Mouse (Mus musculus) forebrain, embryonic 15.5 days (tissue): Measurements from ENCODE around the gene Slc16a6. TPM values are rescaled to one million over a fixed set of nuclear protein-coding genes. Genes with fewer than 3 reads are reported as not detected.

Experiments used
- ATAC-seq: fragments of 200-750 bp; cut with Nextera tagmentation; replicated peaks from 2 replicates; pipeline ENCODE4 v1.8.0; 2017; ENCODE audit warnings: mild to moderate bottlenecking, moderate TSS enrichment, moderate library complexity
- H3K27ac ChIP-seq: fragments of 300-500 bp; sonication (generic); replicated peaks from 2 replicates; pipeline ENCODE4 v1.5.1; 2015; ENCODE audit warnings: mild to moderate bottlenecking, inconsistent platforms
- H3K27me3 ChIP-seq: fragments of 300-500 bp; sonication (generic); 2 replicates; pipeline ENCODE4 v1.6.1; 2015; ENCODE audit warnings: inconsistent platforms
- H3K36me3 ChIP-seq: fragments of 300-500 bp; sonication (generic); 2 replicates; pipeline ENCODE4 v1.6.1; 2015; ENCODE audit warnings: mild to moderate bottlenecking, inconsistent platforms
- H3K4me1 ChIP-seq: fragments of 300-500 bp; sonication (generic); 2 replicates; pipeline ENCODE4 v1.6.1; 2015; ENCODE audit warnings: inconsistent platforms
- H3K4me2 ChIP-seq: fragments of 300-500 bp; sonication (generic); replicated peaks from 2 replicates; pipeline ENCODE4 v1.6.1; 2015; ENCODE audit warnings: mild to moderate bottlenecking, inconsistent platforms
- H3K4me3 ChIP-seq: fragments of 300-500 bp; sonication (generic); 2 replicates; pipeline ENCODE4 v1.5.1; 2015; ENCODE audit warnings: mild to moderate bottlenecking, inconsistent platforms
- H3K9ac ChIP-seq: fragments of 300-500 bp; sonication (generic); replicated peaks from 2 replicates; pipeline ENCODE4 v1.6.1; 2015; ENCODE audit warnings: mild to moderate bottlenecking, inconsistent platforms
- H3K9me3 ChIP-seq: fragments of 300-500 bp; sonication (generic); 2 replicates; pipeline ENCODE4 v1.6.1; 2016; ENCODE audit warnings: inconsistent platforms
- WGBS: fragments of 180-500 bp; shearing (Covaris S2); methylation state at CpG from one replicate; pipeline ENCODE4 v1.1.7; 2015; ENCODE audit warnings: mixed read lengths; 5-methylcytosine and 5-hydroxymethylcytosine counted together
- polyA plus RNA-seq: library from polyadenylated mRNA; unstranded; fragments of >200 nt; fragmentation: Nextera tagmentation; extraction: Ambion mirVana; gene quantifications from 2 replicates; pipeline ENCODE4 v1.2.1, GENCODE M21; 2015

Slc16a6 gene
- polyA plus RNA-seq, 1 experiment from 2014 or later, result 5.1 TPM

GRCm38 (mm10) chr11:109440641-109441040 lies 32.8 kb downstream of the Slc16a6 start:
- Histone ChIP-seq H3K9ac (peak overlapping the region; percentile 43; the same call in 1 of the 2 replicates), H3K36me3 (peaks cover 25% of the 10 kb centered on the region), H3K27ac (no peak overlapping the region), H3K4me1 (peaks cover 12% of the 10 kb centered on the region), H3K4me2 (peak overlapping the region; percentile 53; the same call in 1 of the 2 replicates), H3K9me3 (no peaks in the 10 kb centered on the region), H3K27me3 (no peaks in the 10 kb centered on the region), H3K4me3 (no peak overlapping the region)
- WGBS, result 64% methylated on average over 4 of the region's 4 CpGs
- no peak for ATAC-seq

GRCm38 (mm10) chr11:109439829-109440340 lies 33.5 kb downstream of the Slc16a6 start:
- H3K27ac ChIP-seq, result no peak overlapping the region
- peaks cover 12% of the 10 kb centered on the region for H3K4me1 ChIP-seq
- H3K4me2 ChIP-seq, result peak overlapping the region; percentile 53
- 1% methylated on average over 32 of the region's 32 CpGs for WGBS
- ATAC-seq, result peak; percentile 64; the same call in 1 of the 2 replicates
- H3K36me3 ChIP-seq, result peaks cover 33% of the 10 kb centered on the region
- no peaks in the 10 kb centered on the region for H3K9me3 ChIP-seq
- peak overlapping the region; percentile 43 for H3K9ac ChIP-seq
- no peaks in the 10 kb centered on the region for H3K27me3 ChIP-seq
- peak overlapping the region; percentile 42 for H3K4me3 ChIP-seq

GRCm38 (mm10) chr11:109439209-109439608 lies 34.2 kb downstream of the Slc16a6 start:
- 23% methylated on average over 5 of the region's 5 CpGs for WGBS
- peaks cover 39% of the 10 kb centered on the region for H3K36me3 ChIP-seq
- ATAC-seq, result 0 out of 2 replicates have a peak, but pooled peaks have one; percentile 53
- no peaks in the 10 kb centered on the region for H3K27me3 ChIP-seq
- no peak overlapping the region for H3K4me3 ChIP-seq
- no peak overlapping the region for H3K9ac ChIP-seq
- peaks cover 12% of the 10 kb centered on the region for H3K4me1 ChIP-seq
- no peaks in the 10 kb centered on the region for H3K9me3 ChIP-seq
- H3K4me2 ChIP-seq, result peak overlapping the region; percentile 53; the same call in 1 of the 2 replicates
- no peak overlapping the region for H3K27ac ChIP-seq

GRCm38 (mm10) chr11:109436889-109437288 lies 36.5 kb downstream of the Slc16a6 start:
- Histone ChIP-seq H3K9ac (no peak overlapping the region), H3K36me3 (peaks cover 45% of the 10 kb centered on the region), H3K27ac (no peak overlapping the region), H3K4me3 (no peak overlapping the region), H3K4me1 (peaks cover 12% of the 10 kb centered on the region), H3K27me3 (no peaks in the 10 kb centered on the region), H3K9me3 (no peaks in the 10 kb centered on the region), H3K4me2 (no peak overlapping the region)
- WGBS, result 73% methylated on average over 7 of the region's 8 CpGs
- ATAC-seq, result no peak

GRCm38 (mm10) chr11:109434233-109434798 lies 39.1 kb downstream of the Slc16a6 start:
- H3K9me3 ChIP-seq, result no peaks in the 10 kb centered on the region
- ATAC-seq, result no peak
- 95% methylated on average over 16 of the region's 16 CpGs for WGBS
- H3K27ac ChIP-seq, result no peak overlapping the region
- no peaks in the 10 kb centered on the region for H3K27me3 ChIP-seq
- no peak overlapping the region for H3K4me2 ChIP-seq
- no peak overlapping the region for H3K9ac ChIP-seq
- H3K4me3 ChIP-seq, result no peak overlapping the region
- H3K4me1 ChIP-seq, result peaks cover 6% of the 10 kb centered on the region
- peaks cover 65% of the 10 kb centered on the region for H3K36me3 ChIP-seq

- Histone ChIP-seq H3K27ac (no peak overlapping the region), H3K9me3 (no peaks in the 10 kb centered on the region), H3K9ac (no peak overlapping the region), H3K4me3 (no peak overlapping the region), H3K4me2 (peak overlapping the region; percentile 49; the same call in 1 of the 2 replicates), H3K36me3 (peaks cover 30% of the 10 kb centered on the region), H3K27me3 (no peaks in the 10 kb centered on the region), H3K4me1 (peaks cover 23% of the 10 kb centered on the region)
- 99% methylated on average over 5 of the region's 5 CpGs for WGBS
- no peak for ATAC-seq
Observed at GRCm38 (mm10) chr11:109427353-109427752, 46.0 kb downstream of the Slc16a6 start.

GRCm38 (mm10) chr11:109426272-109426586 lies 47.2 kb downstream of the Slc16a6 start:
- peaks cover 26% of the 10 kb centered on the region for H3K36me3 ChIP-seq
- peak overlapping the region; percentile 61 for H3K9ac ChIP-seq
- H3K27ac ChIP-seq, result peak overlapping the region; percentile 84
- peaks cover 18% of the 10 kb centered on the region for H3K4me1 ChIP-seq
- ATAC-seq, result no peak
- WGBS, result under 1% methylated on average over 11 of the region's 11 CpGs
- H3K9me3 ChIP-seq, result no peaks in the 10 kb centered on the region
- no peaks in the 10 kb centered on the region for H3K27me3 ChIP-seq
- H3K4me3 ChIP-seq, result peak overlapping the region; percentile 59
- peak overlapping the region; percentile 49 for H3K4me2 ChIP-seq

GRCm38 (mm10) chr11:109425392-109426271 lies 47.8 kb downstream of the Slc16a6 start, which contains the start of gene Amz2:
Amz2 (plus strand) TSS chr11:109425946.
- Histone ChIP-seq H3K4me3 (peak within 1 kb of the TSS; percentile 59), H3K9ac (peak within 1 kb of the TSS; percentile 61), H3K27me3 (no peaks in the 10 kb centered on the region), H3K36me3 (peaks cover 23% of the 10 kb centered on the region), H3K27ac (peak within 1 kb of the TSS; percentile 84), H3K4me1 (peaks cover 17% of the 10 kb centered on the region), H3K9me3 (no peaks in the 10 kb centered on the region), H3K4me2 (peak within 1 kb of the TSS; percentile 49)
- ATAC-seq, result peak; percentile 95
- WGBS, result under 1% methylated on average over 64 of the region's 65 CpGs

- H3K27ac ChIP-seq, result no peak overlapping the region
- H3K36me3 ChIP-seq, result no peaks in the 10 kb centered on the region; the same call in 1 of the 2 replicates
- ATAC-seq, result no peak
- 53% methylated on average over 1 of the region's 1 CpGs for WGBS
- H3K9ac ChIP-seq, result no peak overlapping the region
- H3K4me1 ChIP-seq, result peaks cover 17% of the 10 kb centered on the region
- no peaks in the 10 kb centered on the region for H3K27me3 ChIP-seq
- no peaks in the 10 kb centered on the region for H3K9me3 ChIP-seq
- H3K4me3 ChIP-seq, result no peak overlapping the region
- H3K4me2 ChIP-seq, result no peak overlapping the region
Observed at GRCm38 (mm10) chr11:109423294-109423693, 50.1 kb downstream of the Slc16a6 start.

GRCm38 (mm10) chr11:109422263-109422662 lies 51.1 kb downstream of the Slc16a6 start:
- over 99% methylated on average over 4 of the region's 4 CpGs for WGBS
- Histone ChIP-seq H3K9me3 (no peaks in the 10 kb centered on the region), H3K36me3 (no peaks in the 10 kb centered on the region), H3K27me3 (no peaks in the 10 kb centered on the region), H3K4me2 (no peak overlapping the region), H3K4me1 (peaks cover 15% of the 10 kb centered on the region), H3K27ac (no peak overlapping the region), H3K9ac (no peak overlapping the region), H3K4me3 (no peak overlapping the region)
- no peak for ATAC-seq

GRCm38 (mm10) chr11:109421205-109421604 lies 52.2 kb downstream of the Slc16a6 start:
- H3K4me1 ChIP-seq, result peaks cover 5% of the 10 kb centered on the region; the same call in 1 of the 2 replicates
- ATAC-seq, result no peak
- no peak overlapping the region for H3K4me3 ChIP-seq
- no peaks in the 10 kb centered on the region for H3K9me3 ChIP-seq
- no peak overlapping the region for H3K27ac ChIP-seq
- 84% methylated on average over 5 of the region's 5 CpGs for WGBS
- no peaks in the 10 kb centered on the region for H3K27me3 ChIP-seq
- H3K36me3 ChIP-seq, result no peaks in the 10 kb centered on the region
- no peak overlapping the region for H3K4me2 ChIP-seq
- no peak overlapping the region for H3K9ac ChIP-seq

GRCm38 (mm10) chr11:109420567-109420962 lies 52.8 kb downstream of the Slc16a6 start:
- no peaks in the 10 kb centered on the region for H3K9me3 ChIP-seq
- H3K4me2 ChIP-seq, result no peak overlapping the region
- no peak overlapping the region for H3K27ac ChIP-seq
- H3K36me3 ChIP-seq, result no peaks in the 10 kb centered on the region
- no peak for ATAC-seq
- no peak overlapping the region for H3K4me3 ChIP-seq
- WGBS, result 91% methylated on average over 14 of the region's 14 CpGs
- H3K9ac ChIP-seq, result no peak overlapping the region
- H3K27me3 ChIP-seq, result no peaks in the 10 kb centered on the region
- H3K4me1 ChIP-seq, result peaks cover 5% of the 10 kb centered on the region; the same call in 1 of the 2 replicates
